Mouse (Mus musculus) embryonic facial prominence, embryonic 11.5 days (tissue): ENCODE measurements around the gene Insig2. TPM values are rescaled to one million over a fixed set of nuclear protein-coding genes. Genes with fewer than 3 reads are reported as not detected.

Experiments used
- ATAC-seq: fragments of 200-750 bp; cut with Nextera tagmentation; replicated peaks from 2 replicates; pipeline ENCODE4 v1.8.0; 2017; ENCODE audit warnings: low read depth; ENCODE audit not compliant: insufficient number of reproducible peaks, low FRiP score, low TSS enrichment
- DNase-seq: peaks from one replicate; pipeline ENCODE4 v3.0.0-alpha.2; 2015; ENCODE audit warnings: low spot score
- H3K27ac ChIP-seq: fragments of 300-500 bp; sonication (generic); replicated peaks from 2 replicates; pipeline ENCODE4 v1.5.1; 2014; ENCODE audit warnings: mild to moderate bottlenecking, low read depth, low read length, control low read depth
- H3K27me3 ChIP-seq: fragments of 300-500 bp; sonication (generic); 2 replicates; pipeline ENCODE4 v1.6.1; 2014; ENCODE audit warnings: mild to moderate bottlenecking, low read length, moderate library complexity, mixed read lengths; ENCODE audit not compliant: control insufficient read depth, insufficient read depth
- H3K36me3 ChIP-seq: fragments of 300-500 bp; sonication (generic); replicated peaks from 2 replicates; pipeline ENCODE4 v1.6.1; 2014; ENCODE audit warnings: low read depth, mild to moderate bottlenecking, low read length, moderate library complexity, mixed read lengths; ENCODE audit not compliant: control insufficient read depth, insufficient read depth
- H3K4me1 ChIP-seq: fragments of 300-500 bp; sonication (generic); 2 replicates; pipeline ENCODE4 v1.6.1; 2014; ENCODE audit warnings: low read length, mixed read lengths; ENCODE audit not compliant: control insufficient read depth, insufficient read depth
- H3K4me2 ChIP-seq: fragments of 300-500 bp; sonication (generic); 2 replicates; pipeline ENCODE4 v1.6.1; 2014; ENCODE audit warnings: low read depth, mild to moderate bottlenecking, control low read depth, low read length, moderate library complexity
- H3K4me3 ChIP-seq: fragments of 300-500 bp; sonication (generic); 2 replicates; pipeline ENCODE4 v1.5.1; 2014; ENCODE audit warnings: low read depth, low read length, control low read depth
- H3K9ac ChIP-seq: fragments of 300-500 bp; sonication (generic); replicated peaks from 2 replicates; pipeline ENCODE4 v1.6.1; 2014; ENCODE audit warnings: mild to moderate bottlenecking, control low read depth, low read length
- H3K9me3 ChIP-seq: fragments of 300-500 bp; sonication (generic); replicated peaks from 2 replicates; pipeline ENCODE4 v1.6.1; 2016; ENCODE audit warnings: mild to moderate bottlenecking, low read length, inconsistent platforms, mixed read lengths; ENCODE audit not compliant: control insufficient read depth
- WGBS: fragments of 180-500 bp; shearing (Covaris S2); extraction: QIAGEN DNeasy Blood & Tissue Kit; methylation state at CpG from one replicate; pipeline ENCODE4 v1.1.7; 2014; 5-methylcytosine and 5-hydroxymethylcytosine counted together
- polyA plus RNA-seq: library from polyadenylated mRNA; unstranded; fragments of >200 nt; fragmentation: Nextera tagmentation; extraction: Ambion mirVana; gene quantifications from 2 replicates; pipeline ENCODE4 v1.2.1, GENCODE M21; 2014

Insig2 gene
- polyA plus RNA-seq, 1 experiment from 2014 or later: 14.6 TPM

DNA sequence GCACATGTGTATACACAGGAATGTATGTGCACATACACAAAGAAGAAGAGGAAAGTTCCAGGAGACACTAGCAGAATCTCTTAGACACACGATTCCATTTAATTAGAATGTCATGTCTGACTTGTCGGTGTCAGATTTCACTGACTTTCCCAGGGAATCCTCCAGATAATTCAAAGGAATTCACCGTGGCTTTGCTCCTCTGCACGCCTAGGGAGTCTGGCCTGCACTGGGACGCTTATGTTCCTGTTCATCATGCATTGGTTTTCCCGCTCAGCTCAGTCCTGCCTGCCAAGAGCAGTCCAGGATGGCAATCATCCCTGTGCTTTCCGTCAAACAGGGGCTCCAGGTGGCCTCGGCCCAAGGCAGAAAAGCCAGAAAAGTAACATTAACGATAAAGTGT is 34.9 kb upstream of the Insig2 start:
- DNase-seq (peak; percentile 47), ATAC-seq (no peak)
- no peaks in the 10 kb centered on the region for H3K36me3 ChIP-seq
- 24% methylated on average over 9 of the region's 9 CpGs for WGBS
- H3K4me2 ChIP-seq: no peak overlapping the region
- peaks cover 2% of the 10 kb centered on the region; the same call in 1 of the 2 replicates for H3K4me1 ChIP-seq
- no peak overlapping the region for H3K27ac ChIP-seq
- H3K27me3 ChIP-seq: no peaks in the 10 kb centered on the region
- H3K9ac ChIP-seq: no peak overlapping the region
- H3K9me3 ChIP-seq: no peaks in the 10 kb centered on the region
- H3K4me3 ChIP-seq: no peak overlapping the region

GRCm38 (mm10) chr1:121360561-121360960 is 28.2 kb upstream of the Insig2 start:
- no peak for DNase-seq
- ATAC-seq: no peak
- H3K9ac ChIP-seq: no peak overlapping the region
- no peak overlapping the region for H3K27ac ChIP-seq
- no peaks in the 10 kb centered on the region for H3K27me3 ChIP-seq
- WGBS: 56% methylated on average over 4 of the region's 4 CpGs
- H3K4me3 ChIP-seq: no peak overlapping the region
- H3K4me2 ChIP-seq: no peak overlapping the region
- H3K4me1 ChIP-seq: no peaks in the 10 kb centered on the region
- no peaks in the 10 kb centered on the region for H3K9me3 ChIP-seq
- H3K36me3 ChIP-seq: no peaks in the 10 kb centered on the region

DNA sequence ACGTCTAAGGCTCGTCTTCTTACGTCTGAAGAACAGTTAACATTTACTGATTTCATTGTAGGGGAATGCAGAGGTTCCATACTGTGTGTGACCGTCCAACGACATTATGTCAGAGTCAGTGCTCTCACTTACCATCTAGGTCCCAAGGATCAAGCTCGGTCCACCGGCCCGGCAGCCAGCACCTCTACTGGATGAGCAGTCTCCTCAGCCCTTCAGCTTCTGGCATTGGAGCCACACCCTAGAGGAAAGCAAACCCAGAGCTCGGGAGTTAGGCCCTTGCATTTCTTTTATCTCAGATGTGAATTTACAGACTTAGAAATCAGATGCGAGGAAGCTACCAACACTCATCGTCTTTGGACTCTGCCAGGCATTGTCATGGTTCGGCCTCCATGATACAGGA is 27.3 kb upstream of the Insig2 start:
- H3K27me3 ChIP-seq: no peaks in the 10 kb centered on the region
- ATAC-seq (no peak), DNase-seq (no peak)
- H3K9ac ChIP-seq: no peak overlapping the region
- no peak overlapping the region for H3K4me3 ChIP-seq
- WGBS: 83% methylated on average over 12 of the region's 12 CpGs
- no peaks in the 10 kb centered on the region for H3K4me1 ChIP-seq
- no peak overlapping the region for H3K4me2 ChIP-seq
- no peaks in the 10 kb centered on the region for H3K36me3 ChIP-seq
- H3K9me3 ChIP-seq: no peaks in the 10 kb centered on the region
- no peak overlapping the region for H3K27ac ChIP-seq

- H3K4me2 ChIP-seq: no peak overlapping the region
- no peak overlapping the region for H3K4me3 ChIP-seq
- H3K36me3 ChIP-seq: no peaks in the 10 kb centered on the region
- H3K9me3 ChIP-seq: no peaks in the 10 kb centered on the region
- H3K9ac ChIP-seq: no peak overlapping the region
- DNase-seq (no peak), ATAC-seq (no peak)
- H3K4me1 ChIP-seq: no peaks in the 10 kb centered on the region
- no peak overlapping the region for H3K27ac ChIP-seq
- H3K27me3 ChIP-seq: no peaks in the 10 kb centered on the region
Measured at GRCm38 (mm10) chr1:121353779-121354178, 21.4 kb upstream of the Insig2 start.

GRCm38 (mm10) chr1:121351037-121351436 is 18.6 kb upstream of the Insig2 start:
- ATAC-seq: no peak
- H3K4me3 ChIP-seq: no peak overlapping the region
- DNase-seq: no peak
- WGBS: 92% methylated on average over 3 of the region's 3 CpGs
- H3K4me2 ChIP-seq: no peak overlapping the region
- H3K9ac ChIP-seq: no peak overlapping the region
- H3K27ac ChIP-seq: no peak overlapping the region
- H3K27me3 ChIP-seq: no peaks in the 10 kb centered on the region
- H3K4me1 ChIP-seq: no peaks in the 10 kb centered on the region
- H3K9me3 ChIP-seq: no peaks in the 10 kb centered on the region
- H3K36me3 ChIP-seq: no peaks in the 10 kb centered on the region

DNA sequence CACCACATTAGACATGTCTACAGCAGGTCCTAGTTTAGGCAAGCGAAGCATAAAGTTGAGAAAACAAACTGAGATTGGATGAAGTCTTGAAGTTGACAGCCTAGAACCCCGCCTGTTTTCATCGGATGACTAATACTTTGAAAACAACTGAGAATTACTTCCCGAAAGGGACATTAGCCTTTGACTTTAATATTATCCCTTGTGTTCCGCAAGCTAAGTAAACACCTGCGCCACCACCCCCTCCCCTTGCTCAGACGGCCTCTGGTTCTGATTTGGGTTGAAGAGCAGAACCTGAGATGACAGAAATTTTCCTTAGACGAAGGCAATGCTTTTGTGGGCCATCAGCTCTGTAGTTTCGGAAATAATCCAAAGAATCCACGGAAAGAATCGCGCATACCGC is 18.2 kb upstream of the Insig2 start:
- ATAC-seq (no peak), DNase-seq (no peak)
- Histone ChIP-seq H3K4me2 (no peak overlapping the region), H3K4me1 (no peaks in the 10 kb centered on the region), H3K27me3 (no peaks in the 10 kb centered on the region), H3K4me3 (no peak overlapping the region), H3K36me3 (no peaks in the 10 kb centered on the region), H3K9me3 (no peaks in the 10 kb centered on the region), H3K9ac (no peak overlapping the region), H3K27ac (no peak overlapping the region)
- 84% methylated on average over 13 of the region's 13 CpGs for WGBS

GRCm38 (mm10) chr1:121348875-121349847 is 16.8 kb upstream of the Insig2 start:
- Histone ChIP-seq H3K4me2 (no peak overlapping the region), H3K9me3 (no peaks in the 10 kb centered on the region), H3K36me3 (no peaks in the 10 kb centered on the region), H3K4me1 (no peaks in the 10 kb centered on the region), H3K27ac (no peak overlapping the region), H3K9ac (no peak overlapping the region), H3K27me3 (no peaks in the 10 kb centered on the region), H3K4me3 (no peak overlapping the region)
- WGBS: 81% methylated on average over 4 of the region's 4 CpGs
- DNase-seq (no peak), ATAC-seq (no peak)

DNA sequence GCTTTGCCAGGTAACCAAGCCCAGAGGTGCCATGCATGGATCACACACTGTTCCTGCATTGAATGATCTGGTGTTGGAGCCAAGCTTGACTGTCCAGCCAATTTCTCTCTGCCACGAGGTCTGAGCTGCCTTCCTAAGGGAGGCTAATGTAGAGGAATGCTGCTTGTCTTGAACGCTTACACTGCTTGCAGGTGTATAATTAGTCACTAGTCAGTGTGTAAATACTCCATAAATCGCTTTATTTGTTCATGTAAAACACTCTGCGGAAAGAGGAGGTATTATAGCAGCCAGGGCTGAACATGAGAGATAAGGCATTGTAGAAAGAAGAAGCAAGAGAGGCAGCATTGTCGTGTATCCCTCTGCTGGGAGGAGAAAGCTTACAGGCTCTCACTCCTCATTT is 11.6 kb upstream of the Insig2 start:
- H3K4me2 ChIP-seq: no peak overlapping the region
- no peak overlapping the region for H3K9ac ChIP-seq
- no peaks in the 10 kb centered on the region for H3K4me1 ChIP-seq
- DNase-seq: no peak
- H3K9me3 ChIP-seq: no peaks in the 10 kb centered on the region
- no peaks in the 10 kb centered on the region for H3K36me3 ChIP-seq
- no peak overlapping the region for H3K4me3 ChIP-seq
- H3K27me3 ChIP-seq: no peaks in the 10 kb centered on the region
- H3K27ac ChIP-seq: no peak overlapping the region
- 76% methylated on average over 5 of the region's 5 CpGs for WGBS
- ATAC-seq: no peak
